Mouse (Mus musculus) large intestine, adult 2 months (tissue): ENCODE results near the gene 4930578G10Rik. TPM values are rescaled to one million over a fixed set of nuclear protein-coding genes. Genes with fewer than 3 reads are reported as not detected.
A peak's percentile ranks its signal among the peaks of the same experiment; 100 is the strongest.
"Not testable (repeated sequence)": the region's sequence is repeated elsewhere in the genome, so short reads cannot be mapped to it uniquely, and the experiment has no call there.

Source experiments
- DNase-seq: peaks from one replicate; pipeline ENCODE4 v3.0.0-alpha.2; 2012; ENCODE audit warnings: low read depth, low spot score
- WGBS: fragments of 180-500 bp; shearing (Covaris S2); methylation state at CpG from one replicate; pipeline ENCODE4 v1.1.7; 2018; 5-methylcytosine and 5-hydroxymethylcytosine counted together
- polyA plus RNA-seq: library from polyadenylated mRNA; depleted of rRNA; stranded (reverse); fragments of >200 nt; gene quantifications from 2 replicates; pipeline ENCODE4 v1.2.3, GENCODE M21; 2012; rRNA removed

4930578G10Rik gene
- polyA plus RNA-seq, result not detected in 2 replicates

DNA sequence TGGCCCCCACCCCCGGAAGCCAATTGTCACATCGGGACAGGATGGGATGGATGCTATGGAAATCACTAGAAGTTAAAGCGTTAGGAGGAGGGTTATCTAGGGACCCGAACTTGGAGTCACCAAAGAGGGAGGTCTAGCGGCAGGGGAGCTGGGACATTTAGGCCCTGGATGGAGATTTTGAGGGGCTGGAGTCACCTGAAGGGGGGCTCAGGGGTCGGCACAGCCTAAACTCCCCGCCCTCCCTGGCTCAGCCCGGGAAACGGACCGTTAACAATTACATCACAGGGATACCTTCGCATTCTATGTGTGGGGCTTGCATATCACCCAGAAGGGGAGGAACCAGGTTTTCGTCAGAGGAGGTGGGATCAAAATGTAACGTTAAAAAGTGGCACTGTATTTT, at the start of gene 4930578G10Rik:
Gene 4930578G10Rik, plus strand, starts transcription at position 301 of the 400 bp plus-strand sequence.
- not testable (repeated sequence) for DNase-seq
- no CpG with 5 or more reads among the region's 13 CpGs for WGBS

DNA sequence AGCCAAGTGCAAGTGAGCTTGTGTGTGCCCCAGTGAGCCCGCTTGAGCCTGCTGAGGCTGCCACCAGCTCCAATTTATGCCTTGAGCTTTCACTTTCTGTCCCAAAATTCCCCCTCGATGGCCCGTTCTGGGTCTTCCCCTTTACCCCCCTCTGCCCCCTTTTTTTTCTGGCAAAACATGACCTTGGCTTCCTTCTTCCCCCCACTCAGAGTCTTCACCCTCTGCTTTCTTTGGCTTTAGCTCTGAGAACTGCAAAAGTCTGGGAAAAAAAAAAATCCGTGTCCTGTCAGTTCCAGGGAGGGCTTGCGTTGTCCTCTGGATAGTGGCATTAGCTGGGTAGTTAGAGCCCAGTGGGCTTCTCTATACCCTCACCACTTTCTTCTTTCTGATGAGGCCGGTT, 21.1 kb downstream of the 4930578G10Rik start, which contains the start of gene Ccl19:
Gene Ccl19, minus strand, starts transcription at position 101 of the 400 bp plus-strand sequence.
- DNase-seq, result not testable (repeated sequence)
- no CpG with 5 or more reads among the region's 6 CpGs for WGBS

DNA sequence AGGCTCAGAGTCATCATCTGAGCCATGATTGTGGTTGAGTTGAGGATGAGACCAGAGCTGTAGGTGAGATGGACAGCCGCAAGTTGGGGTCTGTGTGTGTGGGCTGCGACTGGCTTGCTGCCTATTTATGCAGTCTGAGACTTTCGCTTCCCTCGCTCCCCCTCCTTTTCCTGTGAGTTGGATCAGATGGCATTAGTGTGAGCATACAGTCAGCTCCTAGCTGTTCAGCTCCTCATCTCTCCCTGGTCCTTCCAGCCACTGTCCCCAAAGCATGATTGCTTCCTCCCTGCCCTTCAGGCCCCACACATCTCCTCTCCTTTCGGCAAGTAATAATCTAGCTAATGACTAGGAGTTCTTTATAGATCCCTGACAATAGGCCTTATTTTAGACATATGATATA, 38.5 kb downstream of the 4930578G10Rik start, which contains the start of gene Ccl21a:
Gene Ccl21a, minus strand, starts transcription at position 101 of the 400 bp plus-strand sequence.
- no CpG with 5 or more reads among the region's 5 CpGs for WGBS
- not testable (repeated sequence) for DNase-seq

DNA sequence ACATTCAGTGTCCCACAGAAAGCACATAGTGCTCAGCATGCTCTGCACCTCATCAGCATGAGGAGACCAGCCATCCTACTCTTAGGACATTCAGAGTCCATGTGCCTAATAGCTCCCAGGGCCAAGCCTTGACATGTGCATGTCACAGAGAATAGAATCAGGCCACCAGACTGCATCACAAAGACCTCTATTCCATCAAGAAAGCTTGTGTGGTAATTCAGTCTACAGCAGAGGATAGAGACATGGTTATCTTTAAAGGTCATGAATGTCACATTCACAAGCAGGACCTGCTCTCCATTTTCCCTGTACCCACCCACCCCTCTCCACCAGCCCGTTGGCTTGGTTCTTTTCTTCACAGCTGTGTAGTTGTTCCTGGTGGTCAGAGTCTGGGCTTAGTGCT, 118.4 kb downstream of the 4930578G10Rik start, which contains the start of gene Fam205a1:
Gene Fam205a1, minus strand, starts transcription at position 101 of the 400 bp plus-strand sequence.
- WGBS, result 80% methylated on average over 1 of the region's 1 CpGs
- not testable (repeated sequence) for DNase-seq

DNA sequence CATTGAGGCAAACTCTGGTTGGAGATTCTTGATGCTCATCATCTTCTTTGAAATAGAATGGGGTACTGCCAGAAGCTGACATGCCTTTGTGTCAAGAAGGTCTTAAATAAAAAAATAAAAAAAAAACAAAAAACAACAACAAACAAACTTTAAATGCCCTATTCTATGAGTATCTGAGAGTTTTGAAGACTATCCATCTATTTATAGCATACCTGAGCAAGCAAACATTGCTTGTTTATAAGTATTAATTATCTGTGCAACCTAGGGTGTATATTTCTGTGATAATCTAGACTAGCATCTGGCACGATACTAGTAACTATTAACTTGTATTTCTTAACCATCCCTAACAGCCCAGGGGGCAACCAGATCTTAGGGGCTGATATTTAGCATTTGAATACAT, 121.3 kb downstream of the 4930578G10Rik start, which contains the start of gene Gm12394:
Gene Gm12394, minus strand, starts transcription at position 101 of the 400 bp plus-strand sequence.
- 82% methylated on average over 1 of the region's 1 CpGs for WGBS
- DNase-seq, result not testable (repeated sequence)

DNA sequence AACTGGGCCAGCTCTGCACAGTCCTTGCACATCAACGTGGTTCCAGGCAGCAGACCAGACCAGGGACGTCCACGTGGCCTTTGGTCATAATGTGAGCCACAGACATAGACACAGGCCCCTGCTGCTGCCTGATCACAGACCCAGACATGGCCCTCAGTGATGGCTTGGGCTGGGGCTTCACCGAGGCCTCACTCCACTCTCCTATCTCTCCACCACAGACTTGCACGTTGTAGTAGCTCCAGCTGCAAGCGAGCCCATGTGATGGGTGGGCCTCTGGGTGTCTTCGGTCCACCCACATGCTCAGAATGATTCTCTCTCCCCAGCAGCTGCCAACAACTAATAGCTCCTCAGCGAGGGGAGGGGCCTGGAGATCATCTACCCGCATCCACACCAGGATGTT, 125.1 kb downstream of the 4930578G10Rik start:
- 69% methylated on average over 9 of the region's 9 CpGs for WGBS

DNA sequence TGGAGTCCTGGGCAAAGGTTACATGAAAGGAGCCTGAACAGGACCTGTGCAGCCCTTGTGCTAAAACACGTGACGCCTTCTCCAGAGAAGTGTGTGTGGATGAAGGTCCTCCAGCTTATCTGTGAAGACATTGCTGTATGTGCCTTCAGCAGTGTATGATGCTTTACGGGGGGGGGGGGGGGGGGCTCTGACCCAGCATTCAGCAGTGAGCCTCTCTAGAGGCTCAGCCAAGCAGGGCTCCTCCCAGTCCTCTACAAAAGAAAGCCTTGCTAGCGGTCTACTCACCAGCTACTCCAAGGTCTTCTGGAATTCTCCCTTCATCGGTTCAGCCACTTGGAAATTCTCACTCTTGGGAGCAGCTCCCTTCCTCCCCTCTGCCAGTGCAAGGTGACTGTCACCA, 128.1 kb downstream of the 4930578G10Rik start:
- WGBS, result 82% methylated on average over 5 of the region's 5 CpGs
- not testable (repeated sequence) for DNase-seq

More for the DNA sequence above, 125.1 kb downstream of the 4930578G10Rik start:
- not testable (repeated sequence) for DNase-seq

DNA sequence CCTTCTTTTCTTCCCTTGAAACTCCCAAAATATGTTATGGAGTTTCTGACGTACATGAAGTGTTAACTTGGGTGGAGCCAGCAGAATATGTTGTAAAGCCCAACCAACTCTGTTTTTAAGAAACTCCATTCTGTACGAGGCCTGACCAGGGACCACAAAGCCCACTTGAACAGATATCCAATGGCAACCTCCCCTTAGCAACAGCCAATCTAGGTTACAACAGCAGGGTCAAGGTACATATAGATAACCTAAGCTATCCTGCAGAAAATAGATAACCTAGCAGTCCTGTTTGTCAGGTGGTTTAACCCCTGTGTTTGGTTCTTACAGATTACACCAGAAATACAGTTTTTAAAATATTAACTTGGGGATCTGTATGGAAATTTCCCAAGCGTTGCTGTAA, 132.0 kb downstream of the 4930578G10Rik start:
- WGBS, result 43% methylated on average over 3 of the region's 3 CpGs
- no peak for DNase-seq

DNA sequence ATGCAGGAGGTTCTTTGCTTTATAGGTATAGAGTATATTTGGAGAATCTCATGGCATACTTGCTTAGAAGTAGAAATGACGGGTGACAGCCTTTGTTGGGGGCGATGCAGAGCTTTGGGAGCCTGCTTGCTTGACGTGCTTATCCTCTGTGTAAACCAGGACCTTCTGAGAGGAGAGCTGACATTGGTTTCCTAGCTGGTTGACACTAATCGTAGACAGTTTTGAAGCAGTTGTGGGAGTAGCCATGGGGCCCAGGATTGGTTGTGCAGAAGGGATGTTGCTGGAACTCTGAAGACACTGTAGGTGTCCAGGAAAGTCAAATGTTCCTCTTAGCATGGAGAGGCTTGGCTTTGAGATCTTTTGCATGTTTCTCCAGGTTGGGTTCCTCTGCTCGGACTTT, 132.8 kb downstream of the 4930578G10Rik start:
- DNase-seq, result no peak
- 85% methylated on average over 5 of the region's 5 CpGs for WGBS

DNA sequence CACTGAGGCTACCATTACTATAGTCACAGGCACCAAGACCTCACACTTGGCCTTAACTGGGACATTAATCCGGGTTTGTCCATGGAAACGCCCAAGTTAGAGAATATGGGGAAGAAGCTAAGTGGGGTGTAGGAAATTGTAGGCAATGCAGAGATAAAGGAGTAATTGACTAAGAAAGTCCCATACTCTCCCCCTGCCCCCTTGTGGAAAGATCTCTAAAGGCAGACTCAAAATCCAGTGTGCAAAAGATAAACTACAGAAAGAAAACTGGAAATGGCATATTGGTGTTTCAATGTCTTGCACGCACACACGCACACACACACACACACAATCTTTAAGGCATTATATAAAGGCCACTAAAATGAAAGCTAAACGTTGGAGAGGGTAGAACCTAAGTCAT, 135.4 kb downstream of the 4930578G10Rik start:
- DNase-seq, result no peak
- 69% methylated on average over 5 of the region's 5 CpGs for WGBS

DNA sequence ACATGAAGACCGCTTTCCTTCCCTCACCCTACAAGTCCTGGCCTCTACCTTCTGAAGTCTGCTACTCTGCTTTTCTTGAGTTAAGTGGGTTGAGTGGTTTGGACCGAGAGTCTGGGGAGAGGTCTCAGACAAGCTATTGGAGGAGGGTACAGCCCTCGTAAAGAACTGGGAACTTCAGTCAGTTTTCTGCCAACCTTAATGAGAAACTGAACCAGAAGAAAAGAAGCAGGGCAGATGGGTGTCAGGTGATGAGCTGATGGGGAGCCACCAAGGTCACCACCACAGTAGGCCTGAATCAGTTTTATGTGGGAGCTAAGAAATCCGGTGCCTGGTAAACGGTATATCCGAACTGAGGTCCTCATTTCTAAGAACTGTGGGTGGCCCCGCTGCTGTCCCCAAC, 136.8 kb downstream of the 4930578G10Rik start:
- WGBS, result 86% methylated on average over 7 of the region's 7 CpGs
- no peak for DNase-seq

DNA sequence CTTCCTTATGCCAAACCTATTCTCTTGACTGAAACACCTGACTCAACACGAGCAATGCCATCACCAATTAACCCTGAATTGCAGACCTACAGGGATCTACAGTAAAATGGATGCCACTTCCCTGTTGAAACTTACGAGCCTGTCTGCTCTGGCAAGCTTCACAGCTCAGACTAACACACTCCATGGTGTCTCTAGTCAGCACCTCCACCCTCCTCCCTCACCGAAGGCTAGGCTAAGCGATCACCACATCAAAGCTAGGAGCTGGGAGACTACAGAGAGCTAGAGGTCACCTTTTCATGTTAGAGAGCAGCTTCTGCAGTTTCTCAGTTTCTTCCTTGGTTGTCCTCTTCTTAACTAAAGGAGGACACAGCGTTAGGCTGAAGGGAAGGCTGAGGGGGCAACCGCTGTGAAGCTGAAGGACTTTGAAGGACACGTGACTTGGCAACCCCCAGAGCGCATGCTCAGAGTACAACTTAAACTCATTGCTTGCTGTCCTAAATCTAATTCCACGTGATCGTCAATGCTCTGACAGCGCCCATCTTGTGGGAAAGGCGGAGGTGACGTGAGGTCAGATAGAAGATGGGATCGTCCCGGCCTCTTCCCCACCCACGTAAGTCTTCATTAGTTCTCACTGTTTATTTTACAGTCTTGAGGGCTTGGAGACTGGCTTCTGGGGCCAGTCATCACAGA, 137.5 kb downstream of the 4930578G10Rik start:
- WGBS, result 75% methylated on average over 16 of the region's 16 CpGs
- no peak for DNase-seq

DNA sequence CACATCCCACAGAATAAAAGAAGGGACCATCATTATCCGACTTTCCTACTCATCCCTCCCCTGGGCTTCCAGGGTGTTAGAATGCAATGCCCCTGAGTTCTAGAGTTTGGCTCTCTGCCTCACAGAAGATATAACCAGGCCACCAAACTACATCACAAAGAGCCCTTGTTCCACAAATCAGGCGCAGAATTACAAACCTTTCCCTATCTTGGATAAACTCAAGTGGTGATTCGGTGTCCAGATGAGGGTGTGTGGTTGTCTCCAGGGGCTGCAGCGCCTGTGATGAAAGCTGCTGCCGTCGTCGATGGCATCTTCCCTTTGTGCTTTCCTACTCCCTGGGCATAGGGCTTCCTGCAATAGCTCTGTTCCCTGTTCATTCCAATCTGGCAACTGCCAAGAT, 138.8 kb downstream of the 4930578G10Rik start, which contains the start of gene Fam205c:
Gene Fam205c, minus strand, starts transcription at position 101 of the 400 bp plus-strand sequence.
- DNase-seq, result no peak
- WGBS, result 86% methylated on average over 7 of the region's 7 CpGs

DNA sequence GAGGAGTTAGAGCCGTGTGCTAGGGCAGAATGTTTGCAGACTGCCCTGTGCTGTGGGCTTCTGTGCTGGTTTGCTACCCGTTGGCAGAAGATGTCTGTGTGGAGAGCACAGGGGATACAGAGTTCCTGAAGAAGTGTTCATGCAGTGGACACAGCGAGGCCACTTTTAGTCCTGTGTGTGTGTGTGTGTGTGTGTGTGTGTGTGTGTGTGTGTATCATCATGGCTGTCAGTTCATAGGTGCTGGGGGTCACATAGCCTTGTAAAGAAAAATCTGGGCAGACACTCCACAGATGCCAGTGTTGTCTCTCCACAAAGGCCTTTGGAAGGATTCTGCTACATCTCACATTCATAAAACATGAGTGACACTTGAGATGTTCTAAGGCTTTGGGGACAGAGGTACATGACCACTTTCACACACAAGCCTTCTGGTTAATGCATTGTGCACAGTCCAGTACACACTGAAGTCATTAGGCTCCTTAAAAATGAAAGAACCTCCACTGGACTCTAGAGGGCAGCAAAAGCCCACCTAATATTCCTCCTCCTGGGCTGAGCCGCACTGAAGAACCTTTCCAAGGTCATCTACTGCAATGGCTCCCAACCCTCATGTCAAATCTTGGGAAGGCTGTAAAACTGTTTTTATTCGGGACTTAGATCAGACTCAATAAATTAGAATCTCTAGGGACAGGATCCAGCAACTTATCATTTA, 141.4 kb downstream of the 4930578G10Rik start:
- WGBS, result 29% methylated on average over 5 of the region's 5 CpGs
- DNase-seq, result peak; percentile 10

DNA sequence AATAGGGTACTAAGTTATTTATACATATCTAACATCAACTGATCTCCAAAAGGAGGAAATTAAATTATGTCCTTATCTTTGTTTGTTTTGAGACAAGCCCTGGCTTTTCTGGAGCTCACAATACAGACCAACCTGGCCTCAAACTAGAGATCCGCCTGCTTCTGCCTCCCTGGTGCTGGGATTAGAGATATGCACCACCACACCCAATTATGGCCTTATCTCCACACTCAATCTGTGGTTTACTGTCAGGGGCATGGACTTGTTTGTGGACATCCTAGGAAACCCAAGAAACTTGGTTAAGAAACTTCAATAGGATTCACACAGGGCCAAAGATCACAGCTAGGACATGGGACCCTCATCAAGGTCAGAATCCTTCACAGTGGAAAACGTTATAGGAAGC, 142.3 kb downstream of the 4930578G10Rik start:
- DNase-seq, result no peak
- WGBS, result 59% methylated on average over 2 of the region's 2 CpGs

DNA sequence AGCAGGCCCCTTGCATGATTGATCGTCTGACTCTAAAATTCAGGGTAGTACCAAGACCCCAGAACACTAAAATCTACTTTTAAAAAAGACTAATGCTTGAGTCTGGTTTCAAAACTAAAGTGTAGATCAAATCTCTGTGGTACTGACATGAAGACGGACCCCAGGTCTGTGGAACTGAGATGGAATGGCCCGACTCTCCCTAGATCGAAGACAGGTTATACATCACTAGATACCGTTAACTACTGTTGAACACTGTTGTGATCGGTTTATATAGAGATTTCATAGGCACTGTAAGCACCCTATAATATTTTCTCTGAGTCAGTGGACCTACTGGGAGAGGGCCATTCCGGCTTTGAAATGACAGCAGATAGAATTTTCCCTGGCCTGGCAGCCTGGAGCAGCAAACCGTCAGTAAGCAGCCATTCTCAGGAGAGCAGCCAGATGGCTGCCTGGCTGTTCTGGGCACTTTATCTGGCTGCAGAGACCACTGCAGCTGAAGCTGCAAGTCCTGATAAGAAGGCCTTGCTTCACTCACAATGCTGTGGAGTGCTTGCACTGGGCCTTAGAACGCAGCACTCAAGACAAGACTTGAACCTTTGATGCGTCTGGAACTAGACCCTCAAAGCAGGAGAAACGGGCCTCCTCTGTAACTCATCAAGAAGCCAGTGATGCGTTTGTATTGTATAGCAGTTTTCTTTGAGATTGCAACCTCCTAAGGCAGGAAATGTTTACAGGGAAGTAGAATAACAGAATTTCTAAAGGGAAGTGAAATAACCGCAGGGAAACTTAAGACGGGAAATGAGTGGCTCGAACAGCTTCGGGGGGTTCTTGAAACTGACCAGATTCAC, 144.7 kb downstream of the 4930578G10Rik start:
- 75% methylated on average over 16 of the region's 16 CpGs for WGBS
- no peak for DNase-seq

DNA sequence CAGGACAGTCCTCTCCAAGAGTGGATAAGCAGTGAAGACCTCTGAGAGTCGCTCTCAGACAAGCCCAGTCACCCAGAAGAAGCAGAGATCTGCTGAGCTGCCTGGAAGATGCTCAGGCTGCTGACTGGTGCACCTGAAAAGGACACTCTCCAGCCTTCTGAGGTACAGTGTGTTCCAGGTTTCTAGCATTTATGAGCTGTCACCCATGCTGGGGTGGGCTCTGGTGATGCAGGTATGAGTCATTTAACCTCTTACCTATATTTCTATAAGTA, 145.3 kb downstream of the 4930578G10Rik start:
- DNase-seq, result no peak
- WGBS, result 19% methylated on average over 1 of the region's 1 CpGs

DNA sequence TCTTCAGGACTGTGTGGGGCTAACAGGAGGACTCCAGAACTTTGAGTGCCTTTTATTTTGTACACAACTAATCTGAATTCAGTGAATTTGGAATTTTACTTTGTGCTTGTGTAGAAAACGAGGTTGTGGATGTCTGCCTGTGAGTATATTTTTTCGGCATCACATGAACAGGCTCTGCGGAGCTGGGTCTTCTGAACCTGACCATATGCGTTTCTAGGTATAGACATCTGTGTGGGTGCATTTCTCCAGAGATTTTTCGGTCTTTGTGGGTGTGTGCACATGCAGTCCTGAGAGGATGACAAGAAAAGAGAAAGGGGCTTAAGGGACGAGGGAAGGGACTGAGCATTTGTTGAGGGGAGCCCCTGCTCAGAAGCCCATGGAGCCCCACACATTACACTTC, 151.6 kb downstream of the 4930578G10Rik start:
- DNase-seq, result no peak
- 78% methylated on average over 6 of the region's 6 CpGs for WGBS

DNA sequence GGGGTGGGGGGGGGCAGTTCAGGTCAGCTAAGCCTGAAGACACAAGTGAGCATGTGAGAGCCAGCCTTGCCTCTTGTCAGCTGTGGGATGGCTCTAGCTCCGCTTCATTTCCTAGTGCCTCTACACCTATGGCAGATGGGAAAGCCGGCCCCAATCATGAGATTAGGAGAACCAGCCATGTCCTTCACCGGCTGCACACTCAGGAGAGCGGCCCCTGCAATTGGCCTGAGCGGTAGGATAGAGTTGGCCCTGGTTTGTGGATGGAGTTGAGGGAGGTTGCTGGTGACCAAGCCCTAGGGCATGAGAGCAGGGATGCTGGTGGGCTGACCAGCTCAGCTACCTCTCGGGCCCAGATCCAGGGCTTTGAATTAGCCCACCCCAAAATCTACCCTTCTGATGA, 153.5 kb downstream of the 4930578G10Rik start:
- 88% methylated on average over 6 of the region's 6 CpGs for WGBS

DNA sequence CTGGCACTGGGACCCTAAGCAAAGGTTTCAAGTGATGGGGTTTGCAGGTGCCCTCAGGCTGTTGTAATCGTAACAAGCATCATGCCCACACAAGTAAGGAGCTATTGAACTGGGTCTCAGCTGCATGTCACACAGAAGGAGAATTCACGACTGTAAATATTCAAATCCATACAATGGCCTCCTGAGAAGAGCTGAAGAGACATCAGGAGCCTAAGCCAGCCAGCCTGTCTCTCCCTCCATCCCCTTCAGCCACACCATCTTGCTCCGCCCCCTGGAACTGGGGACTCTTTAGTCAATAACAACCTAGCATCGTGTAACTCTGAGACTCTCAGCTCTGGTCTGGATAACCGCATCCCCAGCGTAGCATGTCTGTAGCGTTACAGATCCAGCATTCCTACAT, 155.8 kb downstream of the 4930578G10Rik start:
- 66% methylated on average over 7 of the region's 7 CpGs for WGBS
- DNase-seq, result no peak

More for the DNA sequence above, 153.5 kb downstream of the 4930578G10Rik start:
- DNase-seq, result no peak
